Mouse (Mus musculus): ENCODE measurements around the gene St6galnac6.
A peak's percentile ranks its signal among the peaks of the same experiment; 100 is the strongest.

DNA sequence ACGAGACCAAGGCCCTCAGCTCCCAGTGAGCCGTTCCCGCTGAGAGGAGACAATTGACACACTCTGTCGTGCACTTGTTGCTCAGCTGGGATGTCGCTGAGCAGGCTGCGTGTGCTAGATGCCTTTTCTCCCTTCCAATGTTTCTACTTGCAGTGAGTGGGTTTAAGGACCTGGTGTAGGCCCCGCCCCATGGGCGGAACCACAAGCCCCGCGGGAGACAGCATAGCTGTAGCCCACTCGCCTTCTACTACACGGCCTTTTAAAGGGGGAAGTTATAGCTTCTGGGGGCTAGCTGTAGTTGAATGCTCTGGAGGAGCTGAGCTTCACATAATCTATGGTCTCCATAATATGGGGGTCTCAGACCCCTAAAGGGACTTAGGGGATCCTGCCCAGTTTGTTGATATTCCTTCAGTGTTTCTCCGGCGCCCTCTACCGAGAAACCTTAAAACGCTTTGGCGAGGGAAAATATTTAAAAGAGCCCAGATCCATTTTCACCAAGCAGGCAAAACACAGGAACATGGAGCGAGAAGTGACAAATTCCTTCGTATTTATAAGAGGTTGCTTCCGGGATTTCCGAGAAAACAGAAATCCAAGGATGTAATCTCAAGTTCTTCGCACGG is 11.2 kb downstream of the St6galnac6 start:
- TF ChIP-seq EP300 (IDR thresholded peaks at IDR 0.05) (no peak), CTCF (IDR thresholded peaks at IDR 0.05) (peak; percentile 64)

Measured in lung, postnatal 0 days (tissue).